Mouse (Mus musculus) thymus, postnatal 0 days (tissue): ENCODE data around the gene Snap29. TPM values are rescaled to one million over a fixed set of nuclear protein-coding genes. Genes with fewer than 3 reads are reported as not detected.

ENCODE experiments used
- DNase-seq: peaks from one replicate; pipeline ENCODE4 v3.0.0-alpha.2; 2015; ENCODE audit warnings: low spot score
- polyA plus RNA-seq: library from polyadenylated mRNA; unstranded; fragments of >200 nt; fragmentation: Nextera tagmentation; extraction: Ambion mirVana; gene quantifications from 2 replicates; pipeline ENCODE4 v1.2.1, GENCODE M21; 2015

Gene Snap29
- 14.1 and 14.8 TPM in 2 replicates for polyA plus RNA-seq

- peak; percentile 99 for DNase-seq
Measured at GRCm38 (mm10) chr16:17405736-17406443, at the start of gene Snap29, which contains the start of gene Pi4ka. Gene Snap29 (plus strand): TSS chr16:17405986. Gene Pi4ka (minus strand): TSS chr16:17406314.

DNA sequence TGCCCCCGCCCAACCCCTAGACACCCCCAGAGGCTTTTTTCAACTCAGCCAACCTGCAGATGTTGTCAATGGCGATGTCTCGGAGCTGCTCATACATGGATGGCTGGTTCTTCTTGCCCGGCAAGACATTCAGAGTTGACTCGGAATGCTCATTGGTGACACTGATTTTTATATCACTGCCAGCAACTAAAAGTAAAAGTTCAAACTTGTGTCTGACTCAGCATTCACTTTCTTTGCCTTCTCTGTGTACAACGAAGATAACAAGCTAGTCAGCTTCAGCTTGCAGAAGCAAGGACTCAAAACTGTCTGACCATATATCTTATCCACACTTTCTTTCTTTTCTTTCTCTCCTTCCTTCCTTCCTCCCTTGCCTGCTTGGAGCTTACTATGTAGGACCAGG lies 49.8 kb upstream of the Snap29 start:
- DNase-seq: no peak

DNA sequence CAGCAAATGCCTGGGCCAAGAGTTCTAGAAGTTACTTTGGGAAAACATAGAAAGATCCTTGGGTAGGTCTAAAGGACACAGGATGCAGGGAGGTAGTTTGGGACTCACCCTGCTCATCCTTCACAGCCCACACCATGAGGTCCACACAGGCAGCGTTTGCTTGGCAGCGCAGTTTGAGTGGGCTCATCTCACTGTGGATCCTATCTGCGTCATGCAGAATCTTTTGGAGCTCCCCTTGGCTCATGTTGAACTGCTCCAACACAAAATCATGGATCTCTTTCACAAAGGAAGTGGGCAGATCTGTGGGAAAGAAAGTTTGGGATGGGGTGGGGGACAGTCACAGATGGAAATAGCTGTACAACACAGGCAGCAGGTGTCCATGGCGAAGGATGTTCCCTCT lies 47.0 kb upstream of the Snap29 start:
- no peak for DNase-seq

GRCm38 (mm10) chr16:17382306-17382705 lies 23.5 kb upstream of the Snap29 start:
- no peak for DNase-seq

- no peak for DNase-seq
Measured at GRCm38 (mm10) chr16:17383594-17384326, 22.0 kb upstream of the Snap29 start.

DNA sequence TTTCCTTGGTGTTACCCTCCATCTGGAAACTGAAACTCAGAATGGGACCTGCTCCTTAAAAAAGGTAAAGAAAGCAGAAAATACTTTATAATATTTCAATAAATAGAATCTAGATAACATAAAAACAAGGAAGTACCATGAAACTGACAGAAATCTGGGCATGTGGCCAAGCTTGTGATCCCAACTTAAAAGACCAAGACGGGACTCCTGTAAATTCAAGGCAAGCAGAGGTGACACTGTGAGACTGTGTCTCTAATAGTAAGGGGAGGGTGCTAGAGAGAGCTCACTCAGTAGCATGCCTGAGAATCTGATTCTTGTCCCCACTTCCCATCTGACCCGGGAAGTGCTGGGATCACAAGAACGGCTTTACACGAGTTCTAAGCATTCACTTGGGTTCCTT lies 13.0 kb upstream of the Snap29 start:
- no peak for DNase-seq

DNA sequence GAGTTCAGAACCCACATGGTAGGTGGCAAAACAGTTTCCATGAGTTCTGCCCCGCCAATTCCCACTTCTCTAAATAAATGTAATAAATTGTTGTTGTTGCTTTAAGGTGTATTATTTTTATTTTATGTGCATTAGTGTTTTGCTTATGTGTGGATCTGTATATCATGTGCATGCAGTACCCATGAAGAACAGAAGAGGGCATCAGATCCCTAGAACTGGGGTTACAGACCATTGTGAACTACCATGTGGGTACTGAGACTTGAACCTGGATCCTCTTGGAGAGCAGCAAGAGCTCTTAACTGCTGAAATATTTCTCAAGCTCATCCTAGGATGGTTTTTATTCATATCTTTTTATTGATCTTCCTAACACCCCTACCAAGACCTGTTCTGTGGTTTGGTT lies 2.9 kb upstream of the Snap29 start:
- peak; percentile 62 for DNase-seq

DNA sequence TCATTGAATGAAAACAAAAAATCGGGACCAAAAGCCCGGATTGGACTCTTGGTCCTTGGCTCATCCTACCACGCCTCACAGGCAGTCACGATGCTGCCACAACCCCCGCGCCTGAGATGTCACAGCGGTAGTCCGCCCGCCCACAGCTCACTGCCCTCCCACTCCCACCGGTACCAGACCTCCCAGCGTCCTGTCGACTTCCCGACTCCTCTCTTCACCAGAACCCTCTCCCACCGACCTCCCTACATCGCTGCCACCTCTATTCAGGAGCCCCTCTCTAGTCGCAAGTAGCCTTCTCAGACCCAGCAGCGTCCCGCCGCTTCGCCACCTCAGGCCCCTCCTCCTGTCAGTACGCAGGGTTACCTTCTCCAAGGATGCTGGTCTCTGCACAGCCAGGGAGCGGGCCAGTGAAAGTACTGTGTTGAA lies 502 bp upstream of the Snap29 start:
- no peak for DNase-seq

DNA sequence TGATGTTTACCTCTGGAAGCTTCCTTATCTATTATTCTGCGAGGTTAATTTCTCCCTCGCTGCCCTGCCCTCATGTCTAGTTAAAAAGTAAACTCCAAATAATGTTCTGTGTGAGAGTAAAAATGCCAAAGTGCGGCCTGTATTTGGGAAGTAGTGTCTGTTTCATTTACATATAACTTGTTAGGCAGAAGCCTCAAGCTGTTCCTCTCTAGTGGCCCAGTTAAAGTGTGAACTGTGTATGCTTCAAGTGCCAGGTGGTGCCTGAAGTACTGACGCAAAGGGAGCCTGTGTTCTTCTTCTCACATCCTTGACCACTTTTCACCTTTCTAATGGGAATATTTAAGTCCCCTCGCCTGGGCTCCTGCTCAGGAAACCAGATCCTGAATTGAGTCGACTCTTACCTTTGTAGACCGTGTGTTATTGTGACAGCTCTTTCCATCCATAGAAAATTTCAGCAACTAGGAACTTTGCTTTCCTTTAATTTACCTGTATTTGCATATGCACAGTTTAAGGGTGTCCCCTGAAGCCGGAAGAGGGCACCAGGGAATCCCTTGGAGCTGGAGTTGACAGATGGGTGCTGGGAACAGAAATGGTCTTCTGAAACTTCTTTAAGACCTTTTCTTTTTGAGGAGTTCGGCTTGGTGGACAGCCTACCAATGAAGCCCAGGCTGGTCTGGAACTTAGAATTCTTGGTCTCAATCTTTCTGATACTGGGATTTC lies 886 bp downstream of the Snap29 start:
- peak; percentile 33 for DNase-seq

- DNase-seq: no peak
Measured at GRCm38 (mm10) chr16:17409046-17409445, 3.3 kb downstream of the Snap29 start.

DNA sequence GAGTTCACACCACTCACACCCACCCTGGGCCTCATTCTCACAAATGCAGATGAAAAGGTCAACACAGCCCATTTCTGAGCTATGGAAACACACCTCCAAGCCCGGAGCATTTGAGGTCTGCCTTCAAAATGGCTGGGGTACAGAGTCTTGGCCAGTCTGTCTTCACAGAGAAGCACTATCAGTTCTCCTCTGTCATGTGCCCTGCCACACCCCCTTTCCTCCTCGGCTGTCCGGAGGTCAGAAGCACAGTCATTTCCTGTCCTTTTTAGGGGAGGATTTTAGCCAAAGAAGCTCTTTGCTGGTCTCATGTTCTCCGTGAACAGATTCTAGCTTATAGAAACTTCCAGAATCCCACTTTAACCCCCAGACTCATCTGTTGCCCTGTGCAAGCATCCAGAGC lies 4.4 kb downstream of the Snap29 start:
- no peak for DNase-seq

DNA sequence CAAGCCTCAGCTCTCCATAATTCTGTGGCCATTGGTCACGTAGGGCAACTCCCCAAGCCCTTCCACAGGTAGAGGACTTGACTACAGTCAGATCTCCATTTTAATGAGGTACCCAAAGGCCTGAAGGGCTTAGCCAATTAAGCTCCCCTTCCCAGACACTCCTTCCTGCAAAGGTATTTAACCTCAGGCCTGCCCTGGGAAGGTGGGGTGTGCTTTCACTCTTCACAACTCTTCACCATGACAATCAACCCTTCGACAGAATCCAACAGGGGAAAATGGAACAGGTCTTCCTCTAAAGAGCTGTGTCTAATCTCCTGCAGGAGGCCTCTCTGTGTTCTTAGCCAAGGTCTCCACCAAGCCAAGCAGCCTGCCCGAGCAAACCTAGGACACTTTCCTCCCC lies 17.2 kb downstream of the Snap29 start:
- no peak for DNase-seq

GRCm38 (mm10) chr16:17432576-17432975 lies 26.8 kb downstream of the Snap29 start:
- DNase-seq: no peak

GRCm38 (mm10) chr16:17451541-17452372 lies 46.0 kb downstream of the Snap29 start, which contains the start of gene Crkl:
Gene Crkl (plus strand): TSS chr16:17451987.
- DNase-seq: peak; percentile 98

- peak; percentile 56 for DNase-seq
Measured at GRCm38 (mm10) chr16:17452373-17452715, 46.6 kb downstream of the Snap29 start.

DNA sequence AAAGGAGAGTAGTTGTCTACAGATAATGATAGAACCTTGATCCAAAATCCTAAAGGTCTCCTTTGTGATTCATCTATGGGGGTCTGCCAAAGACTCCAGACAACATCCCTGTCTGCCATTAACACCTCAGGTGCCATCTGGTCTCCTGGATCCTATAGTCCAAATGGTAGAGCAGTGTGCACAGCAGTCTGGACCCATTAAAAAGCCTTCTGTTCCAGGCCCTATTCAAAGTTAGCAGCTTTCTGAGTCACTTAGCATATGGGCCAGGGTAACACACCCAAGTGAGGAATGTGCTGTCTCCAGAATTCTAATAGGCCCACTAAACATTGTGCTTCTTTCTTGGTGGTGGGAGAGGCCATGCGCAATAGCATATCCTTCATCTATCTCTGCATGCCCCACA lies 51.1 kb downstream of the Snap29 start:
- no peak for DNase-seq

DNA sequence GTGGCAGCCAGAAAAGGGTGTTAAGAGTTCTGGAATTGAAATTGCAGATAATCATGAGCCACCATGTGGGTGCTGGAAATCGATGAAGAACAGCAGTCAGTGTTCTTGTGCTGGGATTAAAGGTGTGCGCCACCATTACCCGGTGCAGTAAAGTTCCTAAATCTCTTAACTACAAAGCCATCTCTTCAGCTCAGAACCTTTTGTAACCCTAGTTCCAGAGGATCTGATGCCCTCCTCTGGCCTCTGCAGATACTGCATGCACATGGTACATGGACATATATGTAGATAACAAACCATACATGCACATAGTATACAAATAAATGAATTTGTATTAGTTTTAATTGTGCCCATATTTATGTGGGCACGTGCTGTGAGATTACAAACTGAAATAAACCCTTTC lies 54.5 kb downstream of the Snap29 start:
- DNase-seq: peak; percentile 63

GRCm38 (mm10) chr16:17461596-17461995 lies 55.8 kb downstream of the Snap29 start:
- no peak for DNase-seq

GRCm38 (mm10) chr16:17463184-17463583 lies 57.4 kb downstream of the Snap29 start:
- DNase-seq: no peak

DNA sequence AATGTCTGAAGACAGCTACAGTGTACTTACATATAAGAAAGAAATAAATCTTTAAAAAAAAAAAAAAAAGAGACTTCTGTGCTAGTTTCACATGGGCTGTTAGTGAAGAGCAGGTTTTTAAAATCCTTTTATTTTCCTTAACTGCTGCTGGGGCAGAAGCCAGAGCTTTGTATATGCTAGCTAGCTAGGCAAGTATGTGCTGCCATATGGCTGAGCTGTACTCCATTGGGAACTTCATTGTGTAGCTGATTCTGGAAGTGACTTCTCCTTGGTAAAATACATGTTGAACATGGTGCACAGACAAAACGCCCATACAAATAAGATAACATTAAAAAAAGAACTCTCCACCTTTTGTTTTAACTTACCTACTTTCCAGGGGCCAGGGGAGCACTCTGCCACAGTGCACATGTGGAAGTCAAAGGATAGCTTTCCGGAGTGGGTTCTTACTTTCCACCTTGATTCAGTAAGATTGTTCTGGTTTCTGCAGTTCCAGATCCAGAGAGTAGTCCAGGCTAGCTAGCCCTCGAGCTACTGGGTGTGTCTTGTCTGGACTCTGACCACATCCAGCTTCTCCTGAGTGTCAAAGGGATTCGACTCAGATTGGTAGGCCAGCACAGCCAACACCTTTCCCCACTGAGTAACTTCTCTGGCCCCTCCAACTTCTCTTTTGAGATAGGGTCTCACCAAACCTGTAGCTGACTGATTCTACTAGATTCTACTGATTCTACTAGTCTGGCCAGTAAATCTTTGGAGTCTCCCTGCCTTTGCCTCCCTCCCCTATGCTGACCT lies 61.3 kb downstream of the Snap29 start:
- DNase-seq: no peak
